Mouse (Mus musculus): Measurements from ENCODE around the gene Slc16a13. TPM values are rescaled to one million over a fixed set of nuclear protein-coding genes. Genes with fewer than 3 reads are reported as not detected.

Gene Slc16a13
- polyA plus RNA-seq, 1 experiment from 2014 or later = 13.6 TPM

- Histone ChIP-seq H3K4me3 (ENCODE audit: low read depth, low read length) (no peak within 1 kb of the TSS; the same call in 1 of the 2 replicates), H3K9ac (ENCODE audit: low read length) (no peak within 1 kb of the TSS), H3K4me1 (replicated peaks; ENCODE audit: control insufficient read depth, insufficient read depth, low read length) (peaks cover 8% of the 10 kb centered on the region), H3K4me2 (ENCODE audit: low read length) (peak within 1 kb of the TSS; percentile 64), H3K27me3 (replicated peaks; ENCODE audit: control insufficient read depth, insufficient read depth, low read length) (peaks cover 41% of the 10 kb centered on the region), H3K36me3 (ENCODE audit: control insufficient read depth, insufficient read depth, low read length) (peaks cover 10% of the 10 kb centered on the region; the same call in 1 of the 2 replicates), H3K9me3 (ENCODE audit: control insufficient read depth, low read length) (no peaks in the 10 kb centered on the region), H3K27ac (ENCODE audit: low read depth) (no peak within 1 kb of the TSS)
- no peak for ATAC-seq (replicated peaks; ENCODE audit: low FRiP score, low TSS enrichment, low read depth)
- no peak for DNase-seq (ENCODE audit: low spot score)
- 60% methylated on average over 6 of the region's 6 CpGs for WGBS
Observed at GRCm38 (mm10) chr11:70212423-70212822, 8.4 kb downstream of the Slc16a13 start, which contains the start of gene Slc16a11. Slc16a11 (plus strand) TSS chr11:70212752.

GRCm38 (mm10) chr11:70211972-70212371, 8.9 kb downstream of the Slc16a13 start:
- Histone ChIP-seq H3K27me3 (replicated peaks; ENCODE audit: control insufficient read depth, insufficient read depth, low read length) (peaks cover 40% of the 10 kb centered on the region), H3K9ac (ENCODE audit: low read length) (no peak overlapping the region), H3K4me3 (ENCODE audit: low read depth, low read length) (no peak overlapping the region), H3K27ac (ENCODE audit: low read depth) (no peak overlapping the region), H3K4me1 (replicated peaks; ENCODE audit: control insufficient read depth, insufficient read depth, low read length) (peaks cover 8% of the 10 kb centered on the region), H3K36me3 (ENCODE audit: control insufficient read depth, insufficient read depth, low read length) (peaks cover 5% of the 10 kb centered on the region; the same call in 1 of the 2 replicates), H3K9me3 (ENCODE audit: control insufficient read depth, low read length) (no peaks in the 10 kb centered on the region), H3K4me2 (ENCODE audit: low read length) (no peak overlapping the region)
- no peak for ATAC-seq (replicated peaks; ENCODE audit: low FRiP score, low TSS enrichment, low read depth)
- no peak for DNase-seq (ENCODE audit: low spot score)
- WGBS = 88% methylated on average over 6 of the region's 6 CpGs

- peaks cover 8% of the 10 kb centered on the region for H3K4me1 ChIP-seq (replicated peaks; ENCODE audit: control insufficient read depth, insufficient read depth, low read length)
- 80% methylated on average over 2 of the region's 2 CpGs for WGBS
- no peak overlapping the region for H3K27ac ChIP-seq (ENCODE audit: low read depth)
- H3K36me3 ChIP-seq (ENCODE audit: control insufficient read depth, insufficient read depth, low read length) = no peaks in the 10 kb centered on the region
- H3K4me2 ChIP-seq (ENCODE audit: low read length) = no peak overlapping the region
- H3K9me3 ChIP-seq (ENCODE audit: control insufficient read depth, low read length) = no peaks in the 10 kb centered on the region
- no peak overlapping the region for H3K4me3 ChIP-seq (ENCODE audit: low read depth, low read length)
- DNase-seq (ENCODE audit: low spot score) (no peak), ATAC-seq (replicated peaks; ENCODE audit: low FRiP score, low TSS enrichment, low read depth) (no peak)
- no peak overlapping the region for H3K9ac ChIP-seq (ENCODE audit: low read length)
- peaks cover 27% of the 10 kb centered on the region for H3K27me3 ChIP-seq (replicated peaks; ENCODE audit: control insufficient read depth, insufficient read depth, low read length)
Observed at GRCm38 (mm10) chr11:70210681-70211080, 10.2 kb downstream of the Slc16a13 start.

- ATAC-seq (replicated peaks; ENCODE audit: low FRiP score, low TSS enrichment, low read depth) (no peak), DNase-seq (ENCODE audit: low spot score) (no peak)
- 76% methylated on average over 5 of the region's 5 CpGs for WGBS
- H3K36me3 ChIP-seq (ENCODE audit: control insufficient read depth, insufficient read depth, low read length) = no peaks in the 10 kb centered on the region
- peaks cover 9% of the 10 kb centered on the region for H3K27me3 ChIP-seq (replicated peaks; ENCODE audit: control insufficient read depth, insufficient read depth, low read length)
- no peaks in the 10 kb centered on the region for H3K4me1 ChIP-seq (replicated peaks; ENCODE audit: control insufficient read depth, insufficient read depth, low read length)
- H3K4me2 ChIP-seq (ENCODE audit: low read length) = no peak overlapping the region
- H3K9me3 ChIP-seq (ENCODE audit: control insufficient read depth, low read length) = no peaks in the 10 kb centered on the region
- H3K4me3 ChIP-seq (ENCODE audit: low read depth, low read length) = no peak overlapping the region
- no peak overlapping the region for H3K27ac ChIP-seq (ENCODE audit: low read depth)
- H3K9ac ChIP-seq (ENCODE audit: low read length) = no peak overlapping the region
Observed at GRCm38 (mm10) chr11:70208778-70209388, 12.0 kb downstream of the Slc16a13 start.

- Histone ChIP-seq H3K9me3 (ENCODE audit: control insufficient read depth, low read length) (no peaks in the 10 kb centered on the region), H3K4me3 (ENCODE audit: low read depth, low read length) (no peak overlapping the region), H3K4me2 (ENCODE audit: low read length) (no peak overlapping the region), H3K27ac (ENCODE audit: low read depth) (no peak overlapping the region), H3K36me3 (ENCODE audit: control insufficient read depth, insufficient read depth, low read length) (no peaks in the 10 kb centered on the region), H3K4me1 (replicated peaks; ENCODE audit: control insufficient read depth, insufficient read depth, low read length) (no peaks in the 10 kb centered on the region), H3K9ac (ENCODE audit: low read length) (no peak overlapping the region), H3K27me3 (replicated peaks; ENCODE audit: control insufficient read depth, insufficient read depth, low read length) (no peaks in the 10 kb centered on the region)
- DNase-seq (ENCODE audit: low spot score) = no peak
- 85% methylated on average over 7 of the region's 7 CpGs for WGBS
- ATAC-seq (replicated peaks; ENCODE audit: low FRiP score, low TSS enrichment, low read depth) = no peak
Observed at GRCm38 (mm10) chr11:70207283-70207682, 13.6 kb downstream of the Slc16a13 start.

- ATAC-seq (replicated peaks; ENCODE audit: low FRiP score, low TSS enrichment, low read depth) (no peak), DNase-seq (ENCODE audit: low spot score) (no peak)
- H3K4me2 ChIP-seq (ENCODE audit: low read length) = no peak overlapping the region
- no peak overlapping the region for H3K27ac ChIP-seq (ENCODE audit: low read depth)
- no peak overlapping the region for H3K4me3 ChIP-seq (ENCODE audit: low read depth, low read length)
- H3K9me3 ChIP-seq (ENCODE audit: control insufficient read depth, low read length) = no peaks in the 10 kb centered on the region
- no peaks in the 10 kb centered on the region for H3K36me3 ChIP-seq (ENCODE audit: control insufficient read depth, insufficient read depth, low read length)
- no peak overlapping the region for H3K9ac ChIP-seq (ENCODE audit: low read length)
- H3K27me3 ChIP-seq (replicated peaks; ENCODE audit: control insufficient read depth, insufficient read depth, low read length) = no peaks in the 10 kb centered on the region
- no peaks in the 10 kb centered on the region for H3K4me1 ChIP-seq (replicated peaks; ENCODE audit: control insufficient read depth, insufficient read depth, low read length)
- 81% methylated on average over 2 of the region's 2 CpGs for WGBS
Observed at GRCm38 (mm10) chr11:70206801-70207200, 14.1 kb downstream of the Slc16a13 start.

GRCm38 (mm10) chr11:70201691-70202090, 19.2 kb downstream of the Slc16a13 start:
- Histone ChIP-seq H3K4me3 (ENCODE audit: low read depth, low read length) (no peak overlapping the region), H3K9ac (ENCODE audit: low read length) (no peak overlapping the region), H3K36me3 (ENCODE audit: control insufficient read depth, insufficient read depth, low read length) (no peaks in the 10 kb centered on the region), H3K27me3 (replicated peaks; ENCODE audit: control insufficient read depth, insufficient read depth, low read length) (no peaks in the 10 kb centered on the region), H3K9me3 (ENCODE audit: control insufficient read depth, low read length) (no peaks in the 10 kb centered on the region), H3K27ac (ENCODE audit: low read depth) (no peak overlapping the region), H3K4me1 (replicated peaks; ENCODE audit: control insufficient read depth, insufficient read depth, low read length) (no peaks in the 10 kb centered on the region), H3K4me2 (ENCODE audit: low read length) (no peak overlapping the region)
- WGBS = 38% methylated on average over 5 of the region's 5 CpGs
- no peak for ATAC-seq (replicated peaks; ENCODE audit: low FRiP score, low TSS enrichment, low read depth)
- peak; percentile 91 for DNase-seq (ENCODE audit: low spot score)

GRCm38 (mm10) chr11:70200036-70200608, 20.7 kb downstream of the Slc16a13 start:
- H3K36me3 ChIP-seq (ENCODE audit: control insufficient read depth, insufficient read depth, low read length) = no peaks in the 10 kb centered on the region
- DNase-seq (ENCODE audit: low spot score) (no peak), ATAC-seq (replicated peaks; ENCODE audit: low FRiP score, low TSS enrichment, low read depth) (no peak)
- H3K27ac ChIP-seq (ENCODE audit: low read depth) = no peak overlapping the region
- H3K4me3 ChIP-seq (ENCODE audit: low read depth, low read length) = no peak overlapping the region
- no peaks in the 10 kb centered on the region for H3K27me3 ChIP-seq (replicated peaks; ENCODE audit: control insufficient read depth, insufficient read depth, low read length)
- H3K4me2 ChIP-seq (ENCODE audit: low read length) = no peak overlapping the region
- no peak overlapping the region for H3K9ac ChIP-seq (ENCODE audit: low read length)
- WGBS = 86% methylated on average over 5 of the region's 5 CpGs
- no peaks in the 10 kb centered on the region for H3K9me3 ChIP-seq (ENCODE audit: control insufficient read depth, low read length)
- H3K4me1 ChIP-seq (replicated peaks; ENCODE audit: control insufficient read depth, insufficient read depth, low read length) = no peaks in the 10 kb centered on the region

GRCm38 (mm10) chr11:70199107-70199506, 21.8 kb downstream of the Slc16a13 start:
- no peak for ATAC-seq (replicated peaks; ENCODE audit: low FRiP score, low TSS enrichment, low read depth)
- 71% methylated on average over 8 of the region's 8 CpGs for WGBS
- H3K4me3 ChIP-seq (ENCODE audit: low read depth, low read length) = no peak overlapping the region

More at GRCm38 (mm10) chr11:70199107-70199506, 21.8 kb downstream of the Slc16a13 start:
- no peak for DNase-seq (ENCODE audit: low spot score)
- Histone ChIP-seq H3K9ac (ENCODE audit: low read length) (no peak overlapping the region), H3K4me1 (replicated peaks; ENCODE audit: control insufficient read depth, insufficient read depth, low read length) (peaks cover under 1% of the 10 kb centered on the region; the same call in 1 of the 2 replicates), H3K4me2 (ENCODE audit: low read length) (no peak overlapping the region), H3K27me3 (replicated peaks; ENCODE audit: control insufficient read depth, insufficient read depth, low read length) (no peaks in the 10 kb centered on the region), H3K36me3 (ENCODE audit: control insufficient read depth, insufficient read depth, low read length) (no peaks in the 10 kb centered on the region), H3K27ac (ENCODE audit: low read depth) (no peak overlapping the region), H3K9me3 (ENCODE audit: control insufficient read depth, low read length) (no peaks in the 10 kb centered on the region)

All from intestine, embryonic 14.5 days (tissue).